Mouse (Mus musculus): ENCODE measurements around the gene Sugp1. TPM values are rescaled to one million over a fixed set of nuclear protein-coding genes. Genes with fewer than 3 reads are reported as not detected.
"Not testable (repeated sequence)": the region's sequence is repeated elsewhere in the genome, so short reads cannot be mapped to it uniquely, and the experiment has no call there.

The Sugp1 gene
- 10 to 100 TPM; 23.0 to 23.8 TPM for total RNA-seq (2021)
- long read RNA-seq, experiment 1, transcript Sugp1-201 (14 exons, 2,681 nt) = major isoform, 17 of 25 reads
- long read RNA-seq, experiment 1, partial matches to known transcripts = 2 of 25 reads
- long read RNA-seq, experiment 1, other reads (novel, unspliced or antisense) = 6 of 25 reads
- long read RNA-seq, experiment 2, transcript Sugp1-201 (14 exons, 2,681 nt) = major isoform, 17 of 27 reads
- long read RNA-seq, experiment 2, partial matches to known transcripts = 3 of 27 reads
- long read RNA-seq, experiment 2, other reads (novel, unspliced or antisense) = 6 of 27 reads

- DNase-seq (ENCODE audit: low spot score in 2 of 2) = peak; percentile 95 to 97
Observed at GRCm38 (mm10) chr8:70042583-70043455, at the start of gene Sugp1, which contains the start of gene Mau2. Sugp1 (plus strand) TSS chr8:70042813. Mau2 (minus strand) TSS chr8:70042734.

GRCm38 (mm10) chr8:69995422-69995775 lies 47.2 kb upstream of the Sugp1 start:
- DNase-seq (ENCODE audit: low spot score in 2 of 2) = no peak

- peak; percentile 99 to 100 for DNase-seq (ENCODE audit: low spot score in 2 of 2)
Observed at GRCm38 (mm10) chr8:69995776-69996588, 46.6 kb upstream of the Sugp1 start, which contains the start of gene Gatad2a. Gatad2a (minus strand) TSS chr8:69996384.

GRCm38 (mm10) chr8:69996589-69997285 lies 45.9 kb upstream of the Sugp1 start:
- no peak for DNase-seq (ENCODE audit: low spot score in 2 of 2)

GRCm38 (mm10) chr8:69998706-69999105 lies 43.9 kb upstream of the Sugp1 start:
- no peak for DNase-seq (ENCODE audit: low spot score in 2 of 2)

- DNase-seq (ENCODE audit: low spot score in 2 of 2) = no peak
Observed at GRCm38 (mm10) chr8:69999236-69999635, 43.4 kb upstream of the Sugp1 start.

- DNase-seq (ENCODE audit: low spot score in 2 of 2) = no peak
Observed at GRCm38 (mm10) chr8:70000226-70000625, 42.4 kb upstream of the Sugp1 start.

- DNase-seq (ENCODE audit: low spot score in 2 of 2) = peak in 1 of 2 experiments; percentile 47
Observed at GRCm38 (mm10) chr8:70001176-70001891, 41.3 kb upstream of the Sugp1 start.

- not testable (repeated sequence) for DNase-seq (ENCODE audit: low spot score in 2 of 2)
Observed at GRCm38 (mm10) chr8:70001892-70002191, 40.8 kb upstream of the Sugp1 start.

- DNase-seq (ENCODE audit: low spot score in 2 of 2) = no peak
Observed at GRCm38 (mm10) chr8:70003204-70003657, 39.4 kb upstream of the Sugp1 start.

GRCm38 (mm10) chr8:70004345-70004744 lies 38.3 kb upstream of the Sugp1 start:
- no peak for DNase-seq (ENCODE audit: low spot score in 2 of 2)

GRCm38 (mm10) chr8:70005178-70005577 lies 37.4 kb upstream of the Sugp1 start:
- DNase-seq (ENCODE audit: low spot score in 2 of 2) = no peak

- DNase-seq (ENCODE audit: low spot score in 2 of 2) = not testable (repeated sequence)
Observed at GRCm38 (mm10) chr8:70010796-70011195, 31.8 kb upstream of the Sugp1 start.

GRCm38 (mm10) chr8:70012350-70012749 lies 30.3 kb upstream of the Sugp1 start:
- DNase-seq (ENCODE audit: low spot score in 2 of 2) = no peak

GRCm38 (mm10) chr8:70012763-70013162 lies 29.9 kb upstream of the Sugp1 start:
- DNase-seq (ENCODE audit: low spot score in 2 of 2) = no peak

- DNase-seq (ENCODE audit: low spot score in 2 of 2) = no peak
Observed at GRCm38 (mm10) chr8:70015017-70015416, 27.6 kb upstream of the Sugp1 start.

- no peak for DNase-seq (ENCODE audit: low spot score in 2 of 2)
Observed at GRCm38 (mm10) chr8:70023596-70023995, 19.0 kb upstream of the Sugp1 start.

- no peak for DNase-seq (ENCODE audit: low spot score in 2 of 2)
Observed at GRCm38 (mm10) chr8:70026151-70026550, 16.5 kb upstream of the Sugp1 start.

- no peak for DNase-seq (ENCODE audit: low spot score in 2 of 2)
Observed at GRCm38 (mm10) chr8:70030255-70030654, 12.4 kb upstream of the Sugp1 start.

- no peak for DNase-seq (ENCODE audit: low spot score in 2 of 2)
Observed at GRCm38 (mm10) chr8:70037994-70038393, 4.6 kb upstream of the Sugp1 start.

All from gastrocnemius, postnatal 4 days (tissue).